23 mouse cellular contexts compared by ENCODE assay signal in the genomic region with DNA sequence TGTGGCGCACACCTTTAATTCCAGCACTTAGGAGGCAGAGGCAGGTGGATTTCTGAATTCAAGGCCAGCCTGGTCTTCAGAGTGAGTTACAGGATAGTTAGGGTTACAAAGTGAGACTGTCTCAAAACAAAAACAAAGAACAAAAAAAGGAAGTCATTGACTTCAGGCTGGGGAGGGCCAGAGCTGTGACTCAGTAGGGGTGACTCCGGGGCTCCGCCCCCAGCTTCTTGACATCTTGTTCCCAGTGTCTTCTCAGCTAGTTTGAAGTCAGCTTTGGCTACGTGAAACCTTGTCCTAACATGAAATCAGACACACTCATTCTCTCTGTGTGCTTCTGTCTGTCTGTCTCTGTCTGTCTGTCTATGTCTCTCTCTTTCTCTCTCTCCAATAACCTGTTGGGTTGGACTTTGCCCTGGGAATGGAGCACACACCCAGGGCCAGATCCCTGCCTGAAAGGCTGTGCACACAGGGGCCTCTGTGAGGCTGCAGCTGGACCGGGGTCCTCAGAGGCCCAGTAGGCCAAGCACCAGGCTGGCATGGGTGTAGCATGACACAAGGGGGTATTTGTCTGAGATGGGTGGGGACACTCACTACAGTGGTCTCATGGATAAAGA. TPM values are rescaled to one million over a fixed set of nuclear protein-coding genes. Genes with fewer than 3 reads are reported as not detected.
DNase-seq lines count a peak whose midpoint lies in the region; ATAC-seq and TF ChIP-seq lines count a peak whose summit lies in the region.
"Had no signal": no experiment of that assay in that cellular context is flagged by ENCODE, and none has a peak within 500 bp of the region (broad histone marks: within the 10 kb centered on the region; RNA-seq: fewer than 3 reads in every experiment).

No protein-coding gene starts in this region.

- no peaks in the 10 kb centered on the region for H3K27me3 ChIP-seq in intestine, embryonic 16.5 days (replicated peaks; ENCODE audit: control insufficient read depth, insufficient read depth, low read length)
- H3K27me3 ChIP-seq in splenic B cell, adult 2 months (ENCODE audit: control insufficient read depth, insufficient read depth, low read length, poor library complexity, severe bottlenecking), result no peaks in the 10 kb centered on the region
- H3K27me3 ChIP-seq: neural tube, embryonic 12.5 days had no signal

- no peaks in the 10 kb centered on the region for H3K9me3 ChIP-seq in intestine, embryonic 16.5 days (ENCODE audit: control insufficient read depth, low read length)
- H3K9me3 ChIP-seq: heart, embryonic 13.5 days; limb, embryonic 12.5 days; liver, embryonic 13.5 days; neural tube, embryonic 12.5 days had no signal

- TF ChIP-seq POLR2A in bone marrow macrophage, adult 2 months (IDR thresholded peaks at IDR 0.05; ENCODE audit: borderline replicate concordance, low read depth, low read length), result no peak

- no peaks in the 10 kb centered on the region for H3K36me3 ChIP-seq in intestine, embryonic 16.5 days (ENCODE audit: control insufficient read depth, insufficient read depth, low read length)
- H3K36me3 ChIP-seq in splenic B cell, adult 2 months (ENCODE audit: control insufficient read depth, insufficient read depth, low read length, poor library complexity, severe bottlenecking), result no peaks in the 10 kb centered on the region
- H3K36me3 ChIP-seq: heart, embryonic 13.5 days; limb, embryonic 12.5 days; liver, embryonic 13.5 days had no signal

- ATAC-seq in intestine, embryonic 16.5 days, result peak; percentile 88

- 77% methylated on average over 5 of the region's 5 CpGs for WGBS in intestine, embryonic 16.5 days

- H3K4me2 ChIP-seq in intestine, embryonic 16.5 days (ENCODE audit: low read depth, low read length), result no peak overlapping the region; the same call in 1 of the 2 replicates
- H3K4me2 ChIP-seq: heart, embryonic 13.5 days; limb, embryonic 12.5 days; liver, embryonic 13.5 days; neural tube, embryonic 12.5 days had no signal

- peaks cover 12% of the 10 kb centered on the region for H3K4me1 ChIP-seq in bone marrow macrophage, adult 2 months (ENCODE audit: control insufficient read depth, insufficient read depth, low read length)
- H3K4me1 ChIP-seq in intestine, embryonic 16.5 days (ENCODE audit: control insufficient read depth, insufficient read depth, low read length), result no peaks in the 10 kb centered on the region; the same call in 1 of the 2 replicates
- H3K4me1 ChIP-seq: heart, embryonic 13.5 days; limb, embryonic 12.5 days; neural tube, embryonic 12.5 days had no signal

- no peak overlapping the region for H3K4me3 ChIP-seq in bone marrow macrophage, adult 2 months (ENCODE audit: insufficient read depth, low read length)
- no peak overlapping the region for H3K4me3 ChIP-seq in intestine, embryonic 16.5 days (ENCODE audit: low read length)
- H3K4me3 ChIP-seq: heart, embryonic 13.5 days; limb, embryonic 12.5 days; liver, embryonic 13.5 days; neural tube, embryonic 12.5 days had no signal

- TF ChIP-seq CTCF in bone marrow macrophage, adult 2 months (IDR thresholded peaks at IDR 0.05; ENCODE audit: low read depth, low read length), result no peak

- peak overlapping the region; percentile 50 for H3K27ac ChIP-seq in bone marrow macrophage, adult 2 months (ENCODE audit: insufficient read depth, low read depth, low read length)
- H3K27ac ChIP-seq in intestine, embryonic 16.5 days (ENCODE audit: low read length), result peak overlapping the region; percentile 80
- H3K27ac ChIP-seq: heart, embryonic 13.5 days; limb, embryonic 12.5 days; liver, embryonic 13.5 days; neural tube, embryonic 12.5 days had no signal

- DNase-seq in A20 (ENCODE audit: low read depth, low spot score), result peak; percentile 79
- peak; percentile 60 for DNase-seq in splenic B cell, adult 2 months (ENCODE audit: low read depth, low spot score)
- no peak for DNase-seq in adrenal gland, postnatal 14 days
- no peak for DNase-seq in cerebellum, postnatal 4 days (ENCODE audit: low spot score in 2 of 2)
- DNase-seq in yolk sac, embryonic 10.5 days (ENCODE audit: low spot score), result no peak
- no peak for DNase-seq in cerebellum, postnatal 14 days
- DNase-seq: adrenal gland, adult 8-10 months; cerebellum, adult 8-10 months; heart, postnatal 36 days; liver, embryonic 13.5 days had no signal

- H3K9ac ChIP-seq in intestine, embryonic 16.5 days (ENCODE audit: low read depth, low read length), result 0 out of 2 replicates have a peak overlapping the region, but pooled peaks have one; percentile 3
- H3K9ac ChIP-seq: heart, embryonic 13.5 days; limb, embryonic 12.5 days; liver, embryonic 13.5 days; neural tube, embryonic 12.5 days had no signal

RNA-seq across cellular contexts. Expression of a gene that starts 9.1 kb away (rescaled TPM):
- polyA plus RNA-seq in bone marrow macrophage, adult 2 months (2012; ENCODE audit: insufficient read depth, insufficient read length, missing spikeins), result not detected in 2 replicates
- 1.4 and 1.5 TPM in 2 replicates for polyA plus RNA-seq in intestine, embryonic 16.5 days (2015; fragmentation: Nextera tagmentation; extraction: Ambion mirVana)
- 2.1 and 3.5 TPM in 2 replicates for total RNA-seq in adrenal gland, postnatal 14 days (2021)
- total RNA-seq: megakaryocyte-erythroid progenitor cell, adult 5-6 weeks had no signal

RNA-seq across cellular contexts. Expression of a gene that starts 11.4 kb away (rescaled TPM):
- polyA plus RNA-seq in bone marrow macrophage, adult 2 months (2012; ENCODE audit: insufficient read depth, insufficient read length, missing spikeins), result 2.7 and 3.0 TPM in 2 replicates
- polyA plus RNA-seq in intestine, embryonic 16.5 days (2015; fragmentation: Nextera tagmentation; extraction: Ambion mirVana), result 7.1 and 8.0 TPM in 2 replicates
- total RNA-seq in adrenal gland, postnatal 14 days (2021), result 11.0 and 12.5 TPM in 2 replicates

RNA-seq across cellular contexts. Expression of a gene that starts 19.7 kb away (rescaled TPM):
- polyA plus RNA-seq in bone marrow macrophage, adult 2 months (2012; ENCODE audit: insufficient read depth, insufficient read length, missing spikeins), result not detected in 2 replicates
- 0.17 TPM in 1 of 2 replicates, not detected in the other for polyA plus RNA-seq in intestine, embryonic 16.5 days (2015; fragmentation: Nextera tagmentation; extraction: Ambion mirVana)
- total RNA-seq in adrenal gland, postnatal 14 days (2021), result not detected in 2 replicates
- total RNA-seq: adrenal gland, adult 8-10 months; left cerebral cortex, adult 18-20 months; megakaryocyte-erythroid progenitor cell, adult 5-6 weeks had no signal
- polyA plus RNA-seq: gonadal fat pad, adult 2 months; kidney, embryonic 16.5 days; limb, embryonic 12.5 days; liver, embryonic 13.5 days; neural tube, embryonic 12.5 days had no signal

RNA-seq across cellular contexts. Expression of a gene that starts 31.2 kb away (rescaled TPM):
- 10.8 and 14.4 TPM in 2 replicates for polyA plus RNA-seq in bone marrow macrophage, adult 2 months (2012; ENCODE audit: insufficient read depth, insufficient read length, missing spikeins)
- 2.0 and 2.3 TPM in 2 replicates for polyA plus RNA-seq in intestine, embryonic 16.5 days (2015; fragmentation: Nextera tagmentation; extraction: Ambion mirVana)
- 2.1 and 2.9 TPM in 2 replicates for total RNA-seq in adrenal gland, postnatal 14 days (2021)

RNA-seq across cellular contexts. Expression of a gene that starts 37.9 kb away (rescaled TPM):
- polyA plus RNA-seq in bone marrow macrophage, adult 2 months (2012; ENCODE audit: insufficient read depth, insufficient read length, missing spikeins), result not detected in 2 replicates
- not detected in 2 replicates for polyA plus RNA-seq in intestine, embryonic 16.5 days (2015; fragmentation: Nextera tagmentation; extraction: Ambion mirVana)
- total RNA-seq in adrenal gland, postnatal 14 days (2021), result not detected in 2 replicates
- total RNA-seq: adrenal gland, adult 8-10 months; heart, postnatal 36 days; layer of hippocampus, adult 18-20 months; left cerebral cortex, adult 18-20 months; megakaryocyte-erythroid progenitor cell, adult 5-6 weeks had no signal
- polyA plus RNA-seq: embryonic facial prominence, embryonic 14.5 days; gonadal fat pad, adult 2 months; kidney, embryonic 16.5 days; limb, embryonic 12.5 days; liver, embryonic 13.5 days; lung, embryonic 16.5 days; neural tube, embryonic 12.5 days; thymus, postnatal 0 days had no signal

Comparison
In these comparisons a context has a peak if more than half of its experiments do, and no peak if none do; other contexts are left out.
1. DNase-seq: peak in A20 (single experiment) and splenic B cell, adult 2 months (single experiment); none in adrenal gland, postnatal 14 days (single experiment), cerebellum, postnatal 4 days (0 of 2), yolk sac, embryonic 10.5 days (single experiment) and cerebellum, postnatal 14 days (0 of 2).